Mouse (Mus musculus) large intestine, adult 2 months (tissue): ENCODE measurements at regions not wholly inside any gene's neighbourhood (a gene's known extent, or its start where the extent isn't known, plus 50 kb on each side); places are given as distances from the start of the nearest gene placed in this dataset.

Source experiments
- DNase-seq: peaks from one replicate; pipeline ENCODE4 v3.0.0-alpha.2; 2012; ENCODE audit warnings: low read depth, low spot score
- WGBS: fragments of 180-500 bp; shearing (Covaris S2); methylation state at CpG from one replicate; pipeline ENCODE4 v1.1.7; 2018; 5-methylcytosine and 5-hydroxymethylcytosine counted together

DNA sequence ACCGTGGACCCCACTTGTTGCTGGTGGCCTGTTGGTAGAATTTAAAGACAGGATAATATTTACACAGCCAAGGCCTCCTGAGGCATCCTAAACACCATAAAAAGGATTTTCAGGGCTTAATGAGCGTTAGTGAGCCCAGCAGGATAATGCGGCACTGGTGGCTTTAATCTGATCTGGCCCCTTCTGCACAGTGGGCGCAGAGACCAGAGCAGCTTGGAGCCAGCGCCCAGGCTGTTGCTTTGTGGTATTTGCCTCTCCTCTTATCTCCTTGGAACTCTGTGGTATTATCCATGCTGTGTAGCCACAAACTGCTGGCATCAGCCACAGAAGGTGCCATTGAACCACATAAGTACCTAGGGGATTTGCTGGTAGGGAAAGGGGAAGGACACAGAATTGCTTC is 90.1 kb downstream of the Gm26897 start:
- WGBS: 45% methylated on average over 5 of the region's 5 CpGs
- no peak for DNase-seq

DNA sequence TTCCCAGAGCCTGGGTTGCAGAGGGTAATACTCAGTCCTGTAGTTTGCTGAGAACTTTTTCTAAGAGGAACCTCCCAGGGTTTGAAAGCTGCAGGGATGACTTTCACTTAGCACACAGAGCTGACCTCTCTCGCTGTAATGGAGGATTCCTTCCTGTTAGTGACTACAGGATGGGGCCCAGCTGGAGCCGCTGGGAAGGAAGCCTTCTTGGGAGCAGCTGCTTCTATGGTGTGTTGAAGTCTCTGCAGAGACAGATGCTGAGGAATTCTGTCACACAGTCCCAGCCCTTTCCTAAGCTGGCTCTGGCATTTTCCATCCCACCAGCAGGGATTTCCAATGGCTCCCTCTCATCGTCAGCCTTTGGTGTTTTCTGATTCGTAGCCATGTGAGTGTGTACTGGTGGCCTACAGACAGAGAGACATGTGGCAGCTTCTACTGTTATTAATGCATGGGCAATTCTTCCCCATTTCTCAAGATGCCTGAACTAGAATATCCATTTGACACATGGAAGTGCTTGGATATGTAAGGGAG is 90.9 kb downstream of the Gm26897 start:
- DNase-seq: no peak
- WGBS: 40% methylated on average over 4 of the region's 4 CpGs

DNA sequence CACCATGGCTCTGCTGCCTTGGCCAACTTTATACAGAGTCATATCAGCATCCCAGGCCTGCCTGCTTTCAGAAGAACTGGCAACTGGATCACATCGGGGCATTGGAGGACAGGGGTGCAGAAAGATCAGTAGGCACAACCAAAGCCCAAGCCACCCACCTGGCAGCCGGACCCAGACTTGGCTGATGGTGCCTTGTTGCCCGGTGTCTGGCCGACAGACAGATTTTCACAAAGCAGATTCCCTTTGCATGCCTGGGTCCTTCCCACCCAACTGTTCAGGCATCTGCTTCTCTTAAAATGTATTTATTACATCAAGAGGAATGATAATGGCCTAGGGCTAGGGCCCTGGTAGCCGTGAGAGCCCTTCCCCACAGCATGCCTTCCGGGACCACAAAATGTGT is 96.2 kb downstream of the Gm26897 start:
- 74% methylated on average over 6 of the region's 6 CpGs for WGBS
- no peak for DNase-seq

DNA sequence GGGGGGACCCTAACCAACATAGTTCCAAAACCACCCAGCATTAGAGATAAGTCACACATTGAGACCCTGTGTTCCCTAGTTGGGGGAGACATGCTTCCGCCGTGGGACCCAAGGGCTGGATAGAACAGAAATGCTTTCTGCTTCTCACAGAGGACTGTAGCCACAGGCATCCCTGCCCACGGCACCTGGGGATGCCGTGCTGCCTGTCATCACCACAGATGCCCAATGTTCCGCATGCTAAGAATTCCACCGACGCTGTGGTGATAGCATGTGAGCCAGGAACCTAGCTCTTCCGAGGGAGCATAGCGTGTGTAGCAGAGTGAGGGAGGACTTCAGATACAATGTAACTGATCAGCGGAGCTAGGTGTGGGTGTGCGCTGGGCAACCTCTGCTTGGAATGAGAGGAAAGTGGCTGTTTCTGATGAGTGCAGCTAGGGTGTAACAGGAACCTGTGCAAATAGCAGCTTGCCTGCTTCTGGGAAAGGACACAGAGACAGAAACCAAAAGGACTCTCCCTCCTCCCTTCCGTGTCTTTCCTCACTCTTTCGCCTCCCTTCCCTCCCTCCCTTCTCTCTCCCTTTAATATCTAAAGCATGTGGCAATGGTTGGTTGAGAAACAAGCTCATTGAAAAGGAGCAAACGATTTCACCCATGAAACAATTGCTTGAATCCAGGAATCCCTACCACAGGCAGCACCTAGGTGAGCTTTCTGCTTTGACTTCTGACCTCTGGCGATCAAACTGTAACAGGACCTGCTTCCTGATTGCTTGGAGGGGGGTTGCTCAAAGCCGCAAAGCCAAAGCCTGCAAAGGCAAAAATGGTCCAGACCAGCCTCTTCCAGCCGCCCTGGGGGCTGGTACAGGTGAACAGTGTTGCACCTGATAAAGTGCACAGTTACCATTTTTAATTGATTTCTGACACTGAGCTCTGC is 102.3 kb downstream of the Gm26897 start:
- no peak for DNase-seq
- WGBS: 39% methylated on average over 17 of the region's 17 CpGs

DNA sequence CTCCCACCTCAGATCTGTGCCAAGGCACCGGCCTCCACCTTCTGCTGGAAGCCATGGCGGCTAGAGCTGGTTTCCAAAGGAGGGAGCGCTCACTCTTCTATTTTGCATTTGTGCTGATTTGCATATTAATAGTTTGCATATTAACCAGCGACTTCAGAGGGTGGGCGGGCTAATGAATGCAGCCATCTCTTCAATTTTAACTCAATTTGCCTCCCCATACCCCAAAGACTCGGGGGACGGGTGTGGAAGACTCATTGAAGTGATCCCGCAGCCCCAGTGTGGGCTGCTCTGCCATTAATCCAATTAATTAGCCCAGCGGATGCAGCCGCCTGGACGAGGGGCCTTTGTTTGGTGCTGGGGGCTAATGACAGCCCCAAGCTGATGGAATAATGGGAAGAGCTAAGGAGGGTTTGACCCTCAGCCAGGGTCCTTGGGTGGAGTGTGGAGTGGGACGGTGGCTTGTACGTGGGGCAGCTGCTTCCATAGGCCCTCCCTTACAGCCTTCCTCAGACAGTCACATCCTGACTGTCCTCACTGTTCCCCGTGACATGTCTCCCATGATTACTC is 103.0 kb downstream of the Gm26897 start:
- DNase-seq: no peak
- WGBS: 64% methylated on average over 14 of the region's 14 CpGs

DNA sequence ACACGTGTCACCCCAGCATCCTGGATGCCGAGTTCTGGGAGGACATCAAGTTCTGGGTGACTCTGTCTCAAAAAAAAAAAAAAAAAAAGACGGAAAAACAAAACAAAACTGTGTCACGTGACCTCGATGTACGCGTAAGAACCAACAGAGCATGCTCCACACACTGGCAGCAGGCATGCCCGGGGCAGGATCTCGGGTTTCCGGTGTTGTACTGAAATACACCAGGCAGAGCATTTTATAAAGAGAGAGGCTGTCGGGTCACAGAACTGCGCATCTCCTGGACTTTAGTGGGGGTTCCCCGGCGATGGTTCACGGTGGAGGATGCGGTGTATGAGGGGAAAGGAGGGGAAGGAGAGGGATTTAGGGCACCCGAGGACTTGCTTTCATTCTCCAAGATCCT is 108.7 kb downstream of the Gm26897 start:
- DNase-seq: no peak
- WGBS: 49% methylated on average over 17 of the region's 17 CpGs

DNA sequence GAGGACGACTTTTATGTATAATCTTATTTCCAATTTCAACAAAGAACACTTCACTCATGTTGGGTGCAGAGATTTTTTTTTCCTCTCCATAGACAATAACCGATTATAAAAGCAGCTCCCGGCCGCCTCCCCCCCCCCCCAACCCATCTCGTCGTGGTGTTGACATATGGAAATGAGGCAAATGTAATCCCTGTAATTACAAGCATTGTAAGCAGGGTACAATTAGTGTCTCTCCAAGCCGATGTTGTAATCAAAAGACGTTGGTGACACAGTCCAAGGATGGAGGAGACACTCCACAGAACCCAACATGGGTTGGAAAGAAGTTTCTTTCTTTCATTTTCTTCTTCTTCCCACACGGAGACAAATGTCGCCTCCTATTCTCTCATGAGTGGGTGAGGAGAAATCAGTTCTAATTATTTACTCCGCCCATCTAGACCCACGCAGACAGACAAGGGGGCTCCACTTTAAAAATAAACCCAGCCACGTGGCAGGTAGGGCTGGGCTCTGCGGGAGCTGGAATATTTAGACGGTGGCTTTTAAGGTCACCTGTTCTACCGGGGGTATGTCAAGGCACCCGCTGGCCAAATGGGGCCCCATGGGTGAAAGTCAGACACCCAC is 110.0 kb downstream of the Gm26897 start:
- whole genome bisulfite sequencing: 35% methylated on average over 17 of the region's 17 CpGs
- no peak for DNase-seq

DNA sequence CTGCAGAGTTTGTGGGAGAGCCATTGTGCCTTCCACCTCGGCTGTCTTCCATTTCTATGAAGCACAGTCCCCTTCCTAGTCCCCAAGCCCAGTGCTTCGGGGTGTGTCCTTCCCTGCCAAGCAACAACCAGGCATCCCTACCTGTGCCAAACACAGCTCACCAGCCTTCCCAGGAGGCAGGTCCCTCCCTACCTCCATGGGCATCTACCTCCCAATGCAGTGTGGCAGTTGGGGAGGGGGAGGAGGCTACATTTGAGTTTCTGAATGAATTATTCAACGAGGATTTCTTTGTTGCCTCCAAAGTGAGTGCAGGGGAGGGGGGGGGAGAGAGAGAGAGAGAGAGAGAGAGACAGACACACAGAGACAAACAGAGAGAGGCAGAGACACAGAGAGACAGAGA is 110.8 kb downstream of the Gm26897 start:
- DNase-seq: no peak
- 44% methylated on average over 3 of the region's 3 CpGs for WGBS

DNA sequence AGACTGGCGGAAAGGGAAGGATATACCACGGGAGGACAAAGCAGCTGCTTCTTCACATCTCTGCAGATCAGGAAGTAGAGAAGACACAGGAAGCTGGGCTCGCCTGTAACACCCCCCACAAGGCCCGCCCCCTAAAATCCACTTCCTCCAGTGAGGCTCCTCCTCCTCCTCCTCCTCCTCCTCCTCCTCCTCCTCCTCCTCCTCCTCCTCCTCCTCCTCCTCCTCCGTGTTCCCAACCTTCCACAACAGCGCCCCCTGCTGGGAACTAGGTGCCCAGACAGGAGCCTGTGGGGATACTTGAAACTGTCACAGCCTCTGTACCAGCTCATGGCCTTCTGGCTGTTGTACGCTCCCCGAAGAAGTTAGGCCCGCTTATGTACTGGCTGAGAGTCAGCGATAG is 115.2 kb downstream of the Gm26897 start:
- DNase-seq: no peak
- 86% methylated on average over 9 of the region's 10 CpGs for WGBS

DNA sequence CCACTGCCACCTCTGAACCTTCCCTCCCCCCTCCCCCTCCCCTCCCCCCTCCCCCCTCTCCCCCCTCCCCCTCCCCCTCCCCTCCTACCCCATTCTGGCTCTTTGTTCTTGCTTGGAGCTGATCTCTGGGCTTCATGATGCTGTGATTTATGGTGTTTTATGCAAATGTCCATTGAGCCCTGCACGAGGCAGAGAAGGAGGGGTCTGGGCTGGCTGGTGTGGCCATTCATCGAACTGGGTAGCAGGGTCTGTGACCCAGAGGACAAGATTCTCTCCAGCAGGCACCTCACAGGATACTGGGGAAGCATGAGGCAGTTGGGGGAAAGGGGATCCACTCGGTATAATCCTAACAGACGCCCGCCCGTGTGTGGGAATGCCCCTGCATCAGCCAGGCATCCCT is 119.0 kb downstream of the Gm26897 start:
- 49% methylated on average over 6 of the region's 6 CpGs for WGBS
- no peak for DNase-seq

DNA sequence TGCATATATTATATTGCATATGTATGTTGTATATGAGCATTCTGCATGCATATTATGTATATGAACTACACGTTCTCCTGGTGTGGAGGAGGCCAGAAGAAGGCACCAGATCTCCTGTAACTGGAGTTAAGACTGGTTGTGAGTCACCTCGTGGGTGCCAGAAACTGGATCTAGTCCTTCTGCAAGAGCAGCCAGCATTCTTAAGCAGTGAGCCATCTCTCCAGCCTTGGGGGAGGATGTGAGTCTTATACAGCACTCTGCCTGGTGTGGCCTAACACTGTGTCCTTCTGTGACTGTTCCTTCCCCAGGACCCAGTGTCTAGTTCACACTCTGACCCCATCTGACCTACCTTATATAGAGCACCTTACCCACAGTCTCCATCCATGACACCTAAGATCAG is 121.6 kb downstream of the Gm26897 start:
- 52% methylated on average over 2 of the region's 2 CpGs for WGBS

DNA sequence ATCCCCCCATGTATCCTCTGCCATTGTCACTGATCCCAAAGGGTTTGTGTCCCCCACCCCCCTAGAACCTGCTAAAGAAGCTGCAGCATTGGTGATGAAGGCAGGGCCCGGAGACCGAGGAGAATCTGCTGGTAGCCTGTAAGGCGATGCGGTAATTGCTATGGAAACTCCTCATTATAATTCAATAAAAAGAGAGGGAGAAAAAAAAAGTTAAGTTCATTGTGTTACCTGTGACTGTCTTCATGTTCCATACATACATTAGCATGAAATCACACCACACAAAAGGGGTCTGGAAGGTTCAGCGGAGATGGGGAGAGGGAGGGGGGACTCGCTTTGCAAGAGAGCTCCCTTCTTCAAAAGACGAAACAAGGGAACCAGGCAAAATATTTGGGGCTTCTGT is 123.5 kb downstream of the Gm26897 start:
- 91% methylated on average over 7 of the region's 7 CpGs for WGBS
- DNase-seq: no peak

More for the DNA sequence above, 121.6 kb downstream of the Gm26897 start:
- DNase-seq: no peak

DNA sequence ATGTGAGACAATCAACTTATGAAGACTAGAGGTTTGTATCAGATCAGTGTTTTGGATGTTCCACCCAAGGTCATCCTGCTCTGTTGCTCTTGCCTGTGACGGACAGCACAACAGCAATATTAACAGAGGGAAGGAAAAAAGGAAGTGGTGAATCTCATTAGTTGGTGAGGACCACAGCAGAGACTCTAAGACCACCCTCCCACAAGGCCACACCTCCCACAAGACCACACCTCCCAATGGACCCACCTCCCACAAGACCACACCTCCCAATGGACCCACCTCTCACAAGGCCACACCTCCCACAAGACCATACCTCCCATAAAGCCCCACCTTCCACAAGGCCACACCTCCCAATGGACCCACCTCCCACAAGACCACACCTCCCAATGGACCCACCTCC is 126.7 kb downstream of the Gm26897 start:
- 92% methylated on average over 1 of the region's 1 CpGs for WGBS
- DNase-seq: no peak

DNA sequence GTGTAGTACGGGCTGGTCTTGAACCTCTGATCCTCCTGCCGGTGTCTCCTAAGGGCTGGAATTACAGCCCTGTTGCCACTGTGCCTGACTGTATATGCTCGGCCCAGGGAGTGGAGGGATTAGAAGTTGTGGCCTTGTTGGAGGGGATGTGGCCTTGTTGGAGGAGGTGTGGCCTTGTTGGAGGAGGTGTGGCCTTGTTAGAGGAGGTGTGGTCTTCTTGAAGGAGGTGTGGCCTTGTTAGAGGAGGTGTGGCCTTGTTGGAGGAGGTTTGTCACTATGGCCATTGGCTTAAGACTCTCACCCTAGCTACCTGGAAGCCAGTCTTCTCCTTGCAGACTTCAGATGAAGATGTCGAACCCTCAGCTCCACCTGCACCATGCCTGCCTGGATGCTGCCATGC is 128.6 kb downstream of the Gm26897 start:
- no peak for DNase-seq
- WGBS: 93% methylated on average over 4 of the region's 4 CpGs

DNA sequence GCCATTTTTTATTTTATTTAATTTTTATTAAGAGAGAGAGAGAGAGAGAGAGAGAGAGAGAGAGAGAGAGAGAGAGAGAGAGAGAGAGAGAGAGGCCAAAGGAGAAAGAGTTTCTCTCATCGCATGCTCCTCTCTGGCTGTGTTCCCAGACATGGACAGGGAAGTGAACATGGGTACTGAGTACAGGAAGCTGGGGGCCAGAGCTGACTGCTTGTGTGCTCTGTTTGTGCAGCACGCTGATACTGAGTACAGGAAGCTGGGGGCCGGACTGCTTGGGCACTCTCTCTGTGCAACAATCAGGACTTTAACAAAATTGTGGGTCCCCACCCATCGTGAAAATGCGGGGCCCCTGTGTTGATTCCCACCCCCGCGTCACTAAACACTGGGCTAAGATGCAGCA is 130.2 kb downstream of the Gm26897 start:
- 12% methylated on average over 7 of the region's 7 CpGs for WGBS
- DNase-seq: no peak

DNA sequence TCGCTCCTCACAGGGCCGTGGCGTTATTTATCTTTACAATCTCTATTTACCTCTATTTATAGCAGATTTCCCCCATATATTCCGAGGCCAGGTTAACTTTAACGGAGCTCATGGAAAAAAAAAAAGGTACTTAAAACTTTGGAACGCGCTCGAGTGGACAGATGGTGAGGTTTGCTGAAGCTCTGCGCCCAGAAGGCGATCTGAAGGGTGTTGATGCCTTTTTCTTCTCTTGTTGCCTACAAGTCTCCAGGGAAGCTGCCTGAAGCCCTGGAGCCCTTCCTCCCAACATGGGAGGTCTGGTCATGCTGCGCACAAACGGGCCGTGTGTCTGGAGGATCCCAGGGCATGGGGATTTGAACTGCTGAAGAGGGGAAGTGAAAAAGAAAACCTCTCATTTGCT is 130.9 kb downstream of the Gm26897 start:
- WGBS: 42% methylated on average over 13 of the region's 13 CpGs
- DNase-seq: no peak

DNA sequence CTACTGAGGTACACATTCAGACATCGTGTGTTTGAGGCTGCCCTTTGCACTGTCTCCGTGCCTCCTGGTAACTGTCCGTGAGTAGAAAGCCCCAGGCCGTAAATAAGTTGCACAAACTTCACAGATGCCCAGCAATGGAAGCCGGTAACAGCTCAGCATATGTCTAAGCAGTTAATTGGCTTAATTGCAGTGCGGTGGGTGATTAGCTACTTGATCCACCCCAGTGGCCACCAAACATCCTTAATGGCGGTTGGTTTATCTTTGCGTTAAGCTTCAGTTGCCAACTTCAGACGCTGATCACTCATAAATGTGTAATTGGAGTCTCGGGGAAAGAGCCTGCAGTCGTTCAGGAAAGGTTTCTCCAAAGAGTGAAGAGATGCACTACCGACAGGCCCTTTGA is 135.3 kb downstream of the Gm26897 start:
- no peak for DNase-seq
- WGBS: 45% methylated on average over 12 of the region's 12 CpGs

DNA sequence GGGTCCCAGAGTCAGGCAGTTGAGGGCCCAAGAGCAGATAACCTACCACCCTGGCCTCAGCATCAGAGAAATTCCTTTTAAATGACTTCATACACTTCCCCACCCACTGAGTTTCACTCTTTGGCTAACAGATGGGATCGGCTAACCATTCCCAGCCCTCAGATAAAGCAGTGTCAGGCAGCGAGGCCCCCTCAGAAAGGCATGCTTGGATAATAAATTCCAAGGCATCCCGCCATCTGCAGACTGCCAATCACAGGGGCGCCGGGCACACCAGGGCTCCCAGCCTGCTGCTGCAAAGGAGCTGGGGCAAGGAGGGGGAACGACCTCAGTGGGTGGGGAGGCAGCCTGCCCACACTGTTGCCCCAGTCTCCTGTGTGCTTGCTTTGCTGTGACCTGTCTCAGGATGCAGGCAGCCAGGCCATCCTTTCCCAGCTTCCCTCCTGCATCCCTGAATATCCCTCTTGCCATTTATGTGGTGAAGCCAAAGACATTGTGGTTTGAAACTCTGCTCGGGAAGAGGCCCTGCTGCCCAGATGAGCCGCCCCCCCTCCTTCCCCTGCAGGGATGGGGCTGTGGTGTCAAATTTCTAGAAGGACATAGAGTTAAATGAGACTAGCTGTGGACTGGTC is 143.6 kb downstream of the Gm26897 start:
- 7% methylated on average over 8 of the region's 8 CpGs for whole genome bisulfite sequencing
- DNase-seq: no peak

DNA sequence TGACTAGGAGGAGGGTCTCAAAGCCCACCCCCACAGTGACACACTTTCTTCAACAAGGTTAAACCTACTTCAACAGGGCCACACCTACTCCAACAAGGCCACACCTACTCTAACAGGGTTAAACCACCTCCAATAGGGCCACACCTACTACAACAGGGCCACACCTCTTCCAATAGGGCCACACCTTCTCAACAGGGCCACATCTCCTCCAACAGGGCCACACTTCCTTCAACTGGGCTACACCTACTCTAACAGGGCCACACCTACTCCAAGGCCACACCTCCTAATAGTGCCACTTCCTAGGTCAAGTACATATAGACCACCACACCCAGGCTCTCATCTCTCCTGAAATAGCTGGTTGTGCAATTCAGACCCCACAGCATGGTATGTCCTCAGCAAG is 145.3 kb downstream of the Gm26897 start:
- DNase-seq: no peak

DNA sequence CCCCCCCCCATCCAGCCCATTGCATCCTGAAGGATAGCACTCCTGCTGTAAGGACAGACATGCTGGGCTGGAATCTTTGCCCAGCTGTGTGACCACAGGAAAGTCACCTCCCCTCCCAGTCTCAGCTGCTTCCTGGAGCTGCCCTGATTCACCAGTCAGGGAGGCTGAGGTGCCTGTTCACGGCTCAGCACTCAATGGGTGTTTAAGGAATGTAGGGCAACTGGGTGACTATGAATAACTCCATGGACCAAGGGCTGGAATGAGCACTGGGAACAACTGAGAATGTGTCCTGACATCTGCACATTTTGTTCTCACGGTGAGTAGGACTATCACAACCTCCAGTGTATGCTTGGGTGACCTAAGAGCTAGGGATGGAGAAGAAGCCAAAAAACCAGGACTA is 146.5 kb downstream of the Gm26897 start:
- WGBS: 76% methylated on average over 2 of the region's 2 CpGs
- no peak for DNase-seq
